Mouse (Mus musculus) A20 (cell line): ENCODE data around the gene Fancc.

Experiments
- DNase-seq: peaks from one replicate; pipeline ENCODE4 v3.0.0-alpha.2; 2011; ENCODE audit warnings: low read depth, low spot score

Gene Fancc

DNA sequence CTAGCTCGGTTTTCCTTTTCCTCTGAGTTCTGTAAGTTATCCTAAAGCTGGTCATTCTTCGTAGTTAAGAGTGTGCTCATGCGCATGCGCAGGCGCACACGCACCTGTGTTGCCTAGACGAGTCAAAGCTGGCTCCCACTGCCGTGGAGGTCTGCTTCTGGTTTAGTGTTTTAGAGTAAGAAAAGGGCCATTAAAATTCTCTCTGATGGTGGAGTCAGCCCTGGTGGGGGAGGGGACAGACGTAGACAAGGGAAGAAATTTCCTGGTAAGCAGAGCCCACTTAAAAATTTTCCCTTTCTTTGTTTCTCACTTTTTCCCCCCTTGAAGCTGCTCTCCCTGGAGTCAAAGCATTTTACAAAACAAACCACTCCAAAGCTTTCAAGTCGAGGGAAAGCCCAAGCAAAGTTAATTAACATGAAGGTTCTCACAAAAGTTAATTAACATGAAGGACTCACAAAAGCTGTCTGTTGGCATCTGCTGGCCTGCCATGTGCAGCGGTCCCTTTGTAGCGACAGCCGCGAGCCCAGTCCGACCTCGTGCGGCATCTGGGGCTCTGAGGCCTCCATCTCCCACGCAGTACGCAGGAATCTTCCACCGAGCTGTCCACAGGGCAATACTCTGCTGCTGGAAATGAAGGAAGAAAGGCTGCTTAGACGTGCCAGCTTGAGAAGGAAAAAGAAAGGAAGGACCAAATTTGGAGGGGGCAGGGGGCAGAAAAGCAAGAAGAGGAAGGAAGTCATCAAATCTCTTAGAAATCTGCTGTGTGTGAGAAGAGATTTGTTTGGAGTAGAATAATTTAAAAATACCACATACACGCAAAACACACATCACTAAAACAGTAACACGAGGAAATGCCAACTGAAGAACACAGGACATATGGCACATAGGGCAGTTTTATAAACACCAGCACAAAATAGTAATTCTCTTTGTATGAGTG, at the start of gene Fancc:
TSS of gene Fancc (minus strand) at position 633 of the 937 bp plus-strand sequence.
- no peak for DNase-seq

DNA sequence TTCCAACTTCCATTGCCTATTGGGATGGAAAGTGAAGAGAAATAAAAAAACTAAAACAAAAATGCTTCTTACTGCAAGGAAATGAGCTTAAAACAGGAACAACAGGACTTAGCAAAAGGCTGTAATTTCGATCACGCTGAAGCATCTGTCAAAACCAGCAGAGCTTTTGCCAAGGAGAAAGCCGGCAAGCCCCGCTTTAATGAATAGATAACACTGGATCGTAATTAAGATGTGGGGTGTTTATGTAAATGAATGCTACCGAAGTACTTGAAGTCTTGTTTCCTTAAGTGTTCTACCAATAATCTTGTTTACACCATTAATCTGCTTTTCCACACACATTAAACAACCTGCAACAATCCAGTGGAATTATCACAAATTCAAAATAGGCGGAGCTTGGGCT, 48.2 kb upstream of the Fancc start:
- no peak for DNase-seq

DNA sequence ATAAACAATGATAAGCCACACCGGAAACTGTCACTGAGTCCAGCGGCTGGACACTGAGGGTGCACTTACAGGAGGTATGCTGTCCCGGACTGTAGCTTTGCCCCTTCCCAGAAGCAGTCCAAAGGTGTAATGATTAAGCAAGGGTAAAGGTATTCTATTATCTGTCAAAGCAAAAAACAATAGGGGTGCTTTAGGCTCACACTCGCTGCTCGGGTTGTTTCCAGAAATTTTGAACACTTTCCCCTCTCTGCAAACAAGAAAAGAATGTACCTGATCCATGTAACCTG, 47.8 kb upstream of the Fancc start:
- DNase-seq: no peak

DNA sequence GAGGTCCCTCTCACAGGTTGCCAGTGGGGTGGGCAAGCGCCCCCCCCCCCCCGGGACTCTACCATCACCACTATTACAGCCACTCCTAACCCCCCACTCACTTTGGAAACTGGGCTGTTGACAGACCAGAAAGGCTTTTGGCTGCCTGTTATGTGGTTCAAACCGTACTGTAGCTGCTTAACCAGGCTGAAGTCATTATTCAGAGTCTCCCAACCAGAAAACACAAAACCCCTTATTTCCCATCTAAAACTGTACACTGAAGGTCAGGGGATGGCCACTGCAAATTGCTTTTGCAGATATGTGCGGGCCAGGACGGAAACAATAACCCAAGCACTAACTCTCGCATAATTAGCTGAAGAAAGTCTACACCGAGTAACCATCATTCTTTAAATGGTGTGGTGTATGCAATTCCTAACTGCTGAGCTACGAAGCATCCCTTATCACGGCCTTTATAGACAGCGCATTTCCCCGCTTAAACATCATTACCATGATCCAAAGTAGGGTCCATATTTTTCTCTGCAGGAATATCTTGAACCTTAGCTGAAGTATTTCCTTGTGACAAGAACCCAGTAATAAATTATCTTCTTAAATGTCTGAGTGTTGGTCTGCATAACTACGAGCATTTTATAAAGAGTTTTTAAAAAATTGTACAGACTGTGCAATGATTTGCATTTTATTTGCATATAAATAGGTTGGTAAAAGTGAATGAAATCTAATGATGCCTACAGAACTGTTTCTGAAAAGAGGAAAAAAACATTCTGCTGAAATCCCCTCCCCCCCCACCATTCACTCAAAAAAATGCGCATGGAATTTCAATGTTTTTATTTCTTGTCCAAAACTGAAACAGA, 47.3 kb upstream of the Fancc start:
- no peak for DNase-seq

DNA sequence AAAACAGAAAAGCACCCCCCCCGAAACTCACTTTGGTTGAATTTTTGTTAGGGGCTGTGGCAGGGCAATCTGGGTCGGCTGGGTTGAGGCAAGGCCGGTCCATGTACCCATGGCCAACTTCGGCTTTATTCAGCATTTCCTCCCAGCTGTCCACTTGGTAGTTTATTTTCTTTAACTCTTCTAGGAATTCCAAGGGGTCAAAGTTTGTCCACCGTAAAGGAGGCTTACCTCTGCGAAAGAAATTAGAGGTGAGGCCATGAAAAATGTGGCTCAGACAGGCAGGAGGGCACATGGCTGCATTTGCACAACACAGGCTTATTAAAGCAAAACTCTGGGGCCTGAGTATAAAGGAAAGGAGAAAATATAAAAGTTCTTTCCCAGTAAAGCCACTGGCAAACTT, 46.4 kb upstream of the Fancc start:
- DNase-seq: no peak

DNA sequence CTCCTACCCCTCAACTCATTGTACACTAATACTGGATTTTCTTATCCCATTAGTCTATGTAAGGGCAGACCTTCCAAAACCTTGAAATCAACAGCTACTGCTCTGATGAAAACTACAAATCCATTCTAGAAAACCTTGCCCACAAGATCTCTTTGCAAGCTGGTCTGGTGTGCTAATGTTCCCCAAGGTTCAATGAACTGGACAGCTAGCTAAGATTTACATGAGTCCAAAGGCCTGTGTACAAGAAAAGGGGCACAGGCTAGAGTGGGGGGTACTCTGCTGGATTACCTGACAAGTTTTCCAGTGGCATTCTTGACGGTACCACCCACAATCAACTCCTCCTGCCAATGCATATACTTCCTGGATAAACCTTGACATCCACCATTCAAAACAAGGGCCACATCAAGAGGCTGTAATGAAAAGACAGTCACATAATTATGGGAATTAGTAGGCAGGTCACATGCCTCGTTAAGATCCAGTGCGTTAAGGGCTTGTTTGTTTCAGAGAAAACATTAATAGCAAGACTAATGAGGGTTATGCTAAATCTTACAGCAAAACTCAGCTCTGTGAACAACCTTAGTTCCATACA, 45.8 kb upstream of the Fancc start:
- no peak for DNase-seq

DNA sequence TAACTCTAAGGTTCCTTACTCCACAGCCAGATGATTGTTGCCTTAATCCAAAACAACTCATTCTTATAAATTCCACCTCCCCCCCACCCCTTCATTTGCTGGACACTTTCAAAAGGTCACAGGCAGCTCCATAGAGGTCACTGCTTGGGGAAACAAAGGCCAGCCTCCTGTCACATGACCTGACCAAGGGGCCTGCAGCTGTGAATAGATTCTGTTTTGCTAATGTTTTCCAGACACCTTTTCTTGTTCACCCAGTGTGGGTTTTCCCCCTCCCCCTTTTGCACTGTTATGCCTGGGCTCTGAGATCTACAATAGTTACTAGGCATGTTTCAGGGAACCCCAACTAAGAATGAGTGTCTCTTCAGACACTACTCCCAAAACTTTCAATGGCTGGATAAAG, 44.4 kb upstream of the Fancc start:
- DNase-seq: no peak

DNA sequence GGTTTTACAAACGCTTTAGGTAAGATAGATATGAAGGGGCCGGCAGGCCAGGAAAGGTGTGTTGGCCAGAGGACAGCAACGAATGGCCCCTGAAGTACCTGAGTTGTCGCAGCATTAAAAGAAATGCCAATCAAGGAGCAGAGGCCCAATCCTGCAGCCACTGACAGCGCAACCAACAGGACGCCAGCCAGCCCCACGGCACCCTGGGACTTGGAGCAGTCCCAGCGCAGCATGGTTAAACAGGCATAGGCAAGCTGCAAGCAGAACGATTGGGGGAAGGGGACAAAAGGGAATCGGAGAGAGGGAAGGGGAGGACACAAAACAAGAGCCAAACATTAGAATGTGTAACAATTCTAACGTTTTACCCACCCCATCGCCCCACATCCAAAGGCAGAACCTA, 43.5 kb upstream of the Fancc start:
- DNase-seq: no peak

DNA sequence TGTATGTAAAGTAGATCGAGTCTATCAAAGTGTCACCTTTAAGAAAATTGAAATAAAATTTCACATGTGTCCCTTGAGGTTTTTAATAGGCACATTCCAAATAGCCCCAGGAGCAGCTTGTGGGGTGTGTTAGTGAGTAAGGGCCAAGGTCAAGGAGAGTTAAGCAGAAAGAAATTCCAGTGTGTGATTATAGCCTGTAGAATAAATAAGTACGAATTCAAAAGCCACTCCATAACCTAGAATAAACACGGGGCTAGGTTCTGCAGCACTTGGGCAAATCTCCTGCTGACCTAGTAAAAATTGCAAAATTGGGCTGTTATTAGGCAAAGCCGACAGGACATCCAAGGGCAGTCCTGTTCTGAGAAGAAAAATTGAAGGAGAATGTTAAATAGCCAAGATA, 37.9 kb upstream of the Fancc start:
- no peak for DNase-seq

DNA sequence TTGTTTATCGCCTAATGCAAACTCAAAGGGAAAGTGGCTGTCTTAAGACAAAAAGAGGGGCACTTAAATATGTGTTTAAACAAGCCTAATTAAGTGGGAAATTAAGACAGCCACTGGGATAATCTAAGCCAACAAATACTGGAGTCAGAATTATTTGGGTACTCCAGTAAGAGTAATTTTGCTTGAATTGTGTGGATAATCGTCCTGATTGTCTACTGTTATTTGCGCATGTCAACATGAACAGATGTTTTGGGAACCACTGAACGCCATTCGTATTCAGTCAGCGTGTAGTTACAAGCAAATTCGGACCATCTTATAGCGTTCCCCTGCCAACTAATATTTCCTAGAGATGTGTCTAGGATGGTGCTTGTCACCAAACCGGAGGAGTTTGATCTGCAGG, 33.8 kb upstream of the Fancc start:
- no peak for DNase-seq

DNA sequence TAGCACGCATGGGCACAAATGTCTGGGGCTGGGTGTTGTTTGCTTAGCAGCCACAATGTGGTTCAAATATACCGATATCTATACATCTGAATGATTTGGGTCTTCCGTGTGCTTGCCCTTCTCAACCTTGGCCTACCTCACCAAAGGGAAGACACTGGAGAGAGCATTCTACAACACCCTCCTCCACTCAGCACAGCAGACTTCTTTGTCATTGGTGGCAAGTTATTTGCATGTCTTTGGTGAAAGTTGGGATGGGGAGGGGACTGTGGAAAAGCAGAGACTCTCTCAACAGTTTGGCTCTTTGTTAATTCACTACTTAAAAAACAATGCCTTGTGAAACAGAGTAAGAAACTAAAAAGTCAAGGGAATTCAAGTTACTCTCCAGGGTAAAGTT, 33.3 kb upstream of the Fancc start:
- DNase-seq: no peak

DNA sequence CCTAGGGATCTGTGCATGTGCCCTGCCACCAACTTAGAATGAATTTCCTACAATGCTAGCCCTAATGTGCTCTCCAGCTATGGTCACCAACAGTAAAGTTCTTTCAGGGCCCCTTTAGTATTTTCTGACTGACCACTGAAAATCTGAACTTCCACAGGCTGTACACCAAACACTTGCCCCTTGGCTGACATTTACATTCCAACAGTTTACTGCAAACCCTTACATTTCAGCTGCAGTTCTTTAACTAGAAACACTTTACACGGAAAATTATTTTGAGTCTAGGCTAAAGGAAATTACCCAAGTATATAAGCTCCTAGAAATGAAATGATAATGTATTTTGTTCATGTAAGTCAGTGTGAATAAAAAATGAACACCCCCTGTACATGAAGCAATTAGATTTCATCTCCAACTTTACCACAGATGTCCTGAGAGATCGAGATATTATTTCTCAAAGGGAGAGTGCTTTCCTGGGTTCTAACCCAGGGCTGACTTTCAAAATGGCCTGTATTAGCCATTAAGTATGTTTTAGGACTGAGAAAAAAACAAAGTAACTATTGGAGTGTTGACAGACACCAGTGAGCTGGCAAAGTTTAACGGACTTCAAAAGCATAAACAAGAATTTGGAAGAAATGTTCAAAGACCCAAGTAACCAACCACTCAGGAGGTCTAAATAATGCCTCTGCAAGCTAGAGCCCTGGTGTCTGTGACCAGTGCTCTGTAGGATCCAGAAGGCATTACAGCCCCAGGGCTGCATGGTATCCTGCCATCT, 32.7 kb upstream of the Fancc start:
- DNase-seq: no peak

DNA sequence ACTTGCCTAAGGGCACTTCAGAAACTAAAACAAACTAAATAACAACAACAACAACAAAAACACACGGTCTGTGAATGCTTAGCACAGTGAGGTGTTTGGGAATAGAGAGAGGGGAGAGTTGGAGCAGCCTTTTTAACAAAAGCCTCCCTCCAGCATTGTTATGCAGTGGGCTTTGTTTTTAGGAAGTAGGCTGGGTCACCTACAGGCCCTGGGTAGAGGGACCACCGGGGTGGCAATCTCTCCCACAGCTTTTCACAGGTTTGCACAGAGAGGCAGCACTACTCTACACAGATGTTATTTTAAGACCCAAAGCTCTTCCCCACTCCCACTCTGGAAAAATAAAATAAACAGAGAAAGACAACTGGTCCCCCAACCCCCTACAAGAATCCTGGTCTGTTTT, 31.8 kb upstream of the Fancc start:
- DNase-seq: no peak

DNA sequence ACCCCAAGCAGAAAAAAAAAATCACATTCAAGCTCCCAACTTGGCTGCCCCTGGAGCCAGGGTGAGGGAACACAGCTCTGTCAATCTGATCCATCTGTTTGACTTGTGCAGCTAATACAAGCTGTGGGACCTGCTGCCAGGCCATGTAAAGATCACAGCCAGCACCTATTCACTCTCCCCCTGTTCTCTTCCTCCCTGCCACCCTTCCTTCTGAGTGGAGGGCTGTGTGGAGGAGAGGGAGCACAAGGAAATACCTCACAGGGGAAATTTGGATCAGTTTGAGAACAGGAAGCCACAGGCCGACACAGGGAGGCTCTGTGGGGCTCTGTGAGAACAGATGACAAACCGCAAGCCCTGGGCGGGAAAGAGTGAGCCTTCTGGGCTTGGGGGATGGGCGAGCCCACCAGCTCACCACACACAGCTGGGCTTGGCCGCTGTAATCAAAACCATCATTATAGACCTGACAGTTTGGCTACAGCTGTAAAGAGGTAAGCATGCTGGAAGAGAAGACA, 31.1 kb upstream of the Fancc start:
- DNase-seq: no peak

DNA sequence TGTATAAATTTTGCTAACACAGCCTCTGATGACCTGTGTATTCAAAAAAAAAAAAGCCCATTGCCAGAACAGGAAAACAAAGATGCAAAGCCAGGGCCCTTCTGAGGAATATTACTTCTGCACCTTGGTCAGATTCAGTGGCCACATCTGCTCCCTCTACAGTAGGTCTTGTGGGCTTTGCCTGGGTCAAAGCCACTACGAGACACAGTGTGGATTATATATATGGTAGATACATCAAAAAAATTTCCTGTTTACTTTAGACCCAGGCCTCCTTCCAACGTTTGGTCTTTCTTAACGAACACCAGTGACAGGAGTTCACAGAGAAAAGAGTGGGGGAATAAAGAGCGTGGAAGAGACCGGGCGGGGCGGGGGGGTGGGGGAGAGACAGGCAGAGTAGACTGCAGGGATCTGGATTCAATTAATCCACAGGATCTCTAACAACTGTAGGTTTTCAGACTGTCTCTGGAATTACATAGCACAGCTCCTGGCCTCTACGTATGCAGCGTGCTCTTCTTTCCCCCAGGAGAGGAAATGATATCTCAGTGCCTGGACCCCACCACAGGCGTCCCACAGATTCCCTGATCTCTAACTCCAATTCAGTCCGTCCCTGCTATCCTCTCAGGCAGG, 28.6 kb upstream of the Fancc start:
- no peak for DNase-seq

DNA sequence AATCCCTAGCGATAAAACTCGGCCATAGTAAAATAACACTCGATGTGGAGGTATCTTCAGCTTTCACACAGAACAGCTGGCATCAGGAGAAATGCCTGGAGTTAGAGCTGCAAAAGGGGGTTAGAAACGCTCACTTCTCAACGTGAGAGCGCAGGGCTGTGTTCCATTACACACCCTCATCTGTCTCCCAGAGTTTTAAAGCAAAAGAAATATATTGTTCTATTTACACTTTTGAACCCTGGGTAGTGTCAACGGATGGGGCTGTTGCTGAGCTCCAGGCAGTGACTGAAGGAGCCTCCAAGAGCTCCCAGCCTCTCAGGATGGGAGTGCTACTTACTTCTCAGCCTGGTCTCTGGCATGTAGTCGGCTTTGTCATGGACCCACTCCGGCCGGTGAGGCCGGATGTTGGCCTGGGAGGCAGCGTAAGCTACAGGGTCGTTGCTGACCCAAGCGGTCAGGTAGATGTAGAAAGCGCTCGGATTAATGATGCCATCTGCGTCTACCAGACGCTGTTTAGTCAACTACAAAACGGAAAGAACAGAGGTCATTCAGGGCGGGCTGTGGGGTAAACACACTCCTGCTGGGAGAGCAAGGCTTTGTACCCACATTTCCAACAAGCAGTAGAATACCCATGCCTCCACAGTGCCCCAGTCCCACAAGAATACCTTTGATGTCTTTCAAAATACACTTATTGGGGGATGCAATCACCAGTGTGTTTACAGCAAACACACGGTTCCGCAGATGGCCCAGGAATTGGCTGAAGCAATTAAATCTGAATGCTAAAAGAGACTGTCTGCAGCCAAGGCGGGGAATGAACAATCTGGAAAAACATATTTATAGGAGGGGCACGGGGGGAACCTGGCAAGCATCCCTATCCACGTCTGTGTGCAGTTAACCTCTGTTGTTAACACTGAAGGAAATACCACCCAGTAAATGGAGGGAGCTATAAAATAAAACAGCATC, 27.8 kb upstream of the Fancc start:
- DNase-seq: no peak

DNA sequence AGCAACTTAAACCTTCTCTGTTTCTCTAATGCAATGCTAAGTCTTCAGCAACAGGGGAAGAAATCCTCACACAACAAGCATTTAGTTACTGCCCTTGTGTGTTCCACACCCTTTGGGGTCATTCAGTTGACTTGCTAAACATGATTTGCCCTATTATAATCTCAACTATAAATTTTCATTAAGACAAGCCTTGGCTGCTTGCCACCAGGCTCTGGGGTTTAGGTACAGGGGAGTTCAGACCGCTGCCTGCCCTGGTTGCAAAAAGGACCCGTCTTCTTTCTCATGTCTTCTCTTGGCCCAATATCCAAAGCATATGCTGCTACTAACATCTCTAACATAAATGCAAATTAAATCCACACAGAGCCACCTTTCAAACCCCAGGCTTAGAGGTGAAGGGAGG, 27.0 kb upstream of the Fancc start:
- DNase-seq: no peak

DNA sequence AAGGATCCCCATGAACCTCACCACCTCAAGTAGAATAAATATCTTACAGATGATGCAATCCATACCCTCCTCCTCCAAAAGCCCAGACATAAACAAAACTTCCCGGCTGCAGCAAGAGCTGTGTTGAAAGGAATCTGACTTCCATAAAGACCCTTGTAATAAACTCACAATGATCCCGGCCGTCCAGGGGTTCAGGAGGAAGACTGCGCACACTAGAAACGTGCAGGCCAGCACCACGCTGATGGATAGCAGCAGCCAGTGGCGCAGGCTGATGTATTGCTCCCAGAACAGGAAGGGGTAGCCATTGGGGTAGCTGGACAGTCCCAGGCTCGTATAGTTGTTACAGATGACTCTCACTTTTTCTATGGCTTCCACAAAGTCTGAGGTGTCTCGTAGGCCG, 25.8 kb upstream of the Fancc start:
- no peak for DNase-seq

DNA sequence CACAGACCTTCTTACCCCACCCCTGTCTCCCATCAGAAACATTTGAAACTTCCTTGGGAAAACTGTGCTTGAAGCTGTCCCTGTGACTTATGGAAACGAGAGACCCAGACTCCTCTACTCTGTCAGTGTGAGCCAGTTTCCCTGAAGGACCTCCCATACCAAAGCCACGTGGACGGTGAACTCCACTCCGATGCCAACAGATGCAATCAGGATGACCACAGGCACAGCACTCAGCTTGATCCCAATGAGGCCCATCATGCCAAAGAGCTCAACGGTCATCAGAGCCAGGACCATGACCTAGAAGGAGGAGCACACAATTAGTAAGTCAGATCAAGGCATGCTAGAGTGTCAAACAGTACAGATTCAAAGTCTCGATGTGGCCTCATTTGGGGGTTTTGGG, 23.0 kb upstream of the Fancc start:
- no peak for DNase-seq

DNA sequence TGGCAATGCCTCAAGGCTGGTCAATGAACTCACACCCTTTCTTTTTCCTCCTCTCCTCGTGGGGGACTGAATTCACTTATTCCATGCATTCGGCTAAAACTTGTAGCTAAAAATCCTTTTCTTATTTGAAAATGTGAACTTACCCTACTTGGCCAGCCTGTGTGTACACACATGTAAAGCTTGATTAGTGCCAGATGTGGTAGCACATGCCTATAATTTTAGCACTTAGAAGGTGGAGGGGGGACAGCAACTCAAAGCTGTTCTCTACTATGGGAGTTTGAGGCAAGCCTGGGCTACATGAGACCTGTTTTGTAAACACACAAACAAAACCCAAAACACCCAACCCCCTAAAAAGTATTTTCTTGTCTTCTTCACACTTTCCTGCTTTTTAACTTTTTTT, 19.5 kb upstream of the Fancc start:
- DNase-seq: no peak
